Mouse (Mus musculus) small intestine, adult 2 months (tissue): Measurements from ENCODE around the gene Crat.

Experiments used
- CTCF ChIP-seq: fragments of 200-500 bp; IDR thresholded peaks from 2 replicates; pipeline ENCODE4 v1.5.1; 2012; ENCODE audit warnings: low read depth, mild to moderate bottlenecking, control low read depth, inconsistent platforms, low read length, moderate library complexity, mixed read lengths; ENCODE audit not compliant: insufficient replicate concordance, insufficient read length; ENCODE audit errors: extremely low read depth
- POLR2A ChIP-seq: fragments of 200-500 bp; IDR thresholded peaks from 2 replicates; pipeline ENCODE4 v1.6.1; 2012; ENCODE audit warnings: low read depth, mild to moderate bottlenecking, control low read depth, inconsistent platforms, low read length, moderate library complexity

DNA sequence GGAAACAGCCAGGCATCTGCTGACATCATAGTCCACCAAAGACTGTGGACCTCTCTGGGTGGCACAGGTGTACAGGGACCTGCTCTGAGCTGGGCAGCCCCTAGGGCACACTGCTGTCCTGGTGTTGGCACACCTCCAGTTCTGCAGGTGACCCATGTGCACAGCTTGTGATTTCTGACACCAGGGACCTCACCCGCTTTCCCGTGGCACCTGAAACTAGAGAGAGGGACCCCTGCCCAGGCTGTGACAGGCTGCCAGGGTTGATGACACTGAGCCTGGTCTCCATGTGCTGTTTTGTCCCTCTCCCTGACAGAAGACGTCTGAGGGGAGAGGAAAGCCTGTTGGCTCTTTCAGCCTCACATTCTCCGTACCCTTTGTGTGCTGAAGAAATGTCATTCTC, 22.2 kb upstream of the Crat start:
- no peak for TF ChIP-seq CTCF
- TF ChIP-seq POLR2A = no peak
